Mouse (Mus musculus) gastrocnemius, postnatal 10 days (tissue): Measurements from ENCODE around the gene Fam83c. TPM values are rescaled to one million over a fixed set of nuclear protein-coding genes. Genes with fewer than 3 reads are reported as not detected.

ENCODE experiments used
- DNase-seq: peaks from one replicate; pipeline ENCODE4 v3.0.0; 2021; ENCODE audit warnings: mixed read lengths
- total RNA-seq, 2 experiments: library from RNA; stranded (reverse); gene quantifications; 2 replicates each; pipeline ENCODE4 v1.2.3; 2021

The Fam83c gene
- total RNA-seq, 2 experiments from 2014 or later: not detected

DNA sequence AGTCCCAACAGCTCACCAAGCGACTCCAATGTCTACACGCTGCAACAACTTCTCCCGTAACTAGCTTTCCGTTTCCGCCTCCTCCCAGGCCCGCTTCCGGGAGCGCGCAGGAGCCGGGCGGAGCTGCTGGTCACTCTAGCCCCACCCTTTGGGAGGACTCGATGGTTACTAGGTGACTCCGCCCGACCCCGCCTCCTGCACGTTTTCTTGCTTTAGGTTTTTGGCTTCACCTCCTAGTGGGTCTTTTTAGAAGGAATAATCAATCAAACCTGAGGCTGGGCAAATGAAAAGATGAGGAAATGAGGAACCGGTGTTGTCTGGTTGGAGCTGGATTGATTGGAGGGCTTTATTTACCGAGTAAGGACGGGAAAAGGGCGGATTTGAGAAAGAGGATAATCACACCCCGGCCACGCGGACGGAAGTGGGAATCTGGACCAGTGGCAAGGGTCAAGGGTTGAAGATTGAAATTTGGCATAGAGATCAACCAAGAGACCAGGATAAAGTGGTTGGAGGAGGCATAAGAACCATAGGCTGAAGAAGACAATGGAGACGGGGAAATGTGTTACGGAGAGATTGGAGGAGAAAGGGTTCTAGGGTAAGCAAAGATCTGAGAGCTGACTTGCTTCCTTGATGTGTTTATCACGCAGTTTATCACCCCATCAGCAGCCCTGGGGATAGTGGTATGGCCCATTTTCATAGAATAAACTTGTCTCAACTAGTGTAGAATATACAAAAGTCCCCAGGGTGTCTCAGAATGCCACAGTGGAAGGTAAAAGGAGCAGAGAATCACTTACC lies 7.8 kb downstream of the Fam83c start, which contains the start of gene Eif6:
Gene Eif6 (minus strand): TSS at position 296 of the 795 bp plus-strand sequence.
- peak; percentile 74 for DNase-seq

DNA sequence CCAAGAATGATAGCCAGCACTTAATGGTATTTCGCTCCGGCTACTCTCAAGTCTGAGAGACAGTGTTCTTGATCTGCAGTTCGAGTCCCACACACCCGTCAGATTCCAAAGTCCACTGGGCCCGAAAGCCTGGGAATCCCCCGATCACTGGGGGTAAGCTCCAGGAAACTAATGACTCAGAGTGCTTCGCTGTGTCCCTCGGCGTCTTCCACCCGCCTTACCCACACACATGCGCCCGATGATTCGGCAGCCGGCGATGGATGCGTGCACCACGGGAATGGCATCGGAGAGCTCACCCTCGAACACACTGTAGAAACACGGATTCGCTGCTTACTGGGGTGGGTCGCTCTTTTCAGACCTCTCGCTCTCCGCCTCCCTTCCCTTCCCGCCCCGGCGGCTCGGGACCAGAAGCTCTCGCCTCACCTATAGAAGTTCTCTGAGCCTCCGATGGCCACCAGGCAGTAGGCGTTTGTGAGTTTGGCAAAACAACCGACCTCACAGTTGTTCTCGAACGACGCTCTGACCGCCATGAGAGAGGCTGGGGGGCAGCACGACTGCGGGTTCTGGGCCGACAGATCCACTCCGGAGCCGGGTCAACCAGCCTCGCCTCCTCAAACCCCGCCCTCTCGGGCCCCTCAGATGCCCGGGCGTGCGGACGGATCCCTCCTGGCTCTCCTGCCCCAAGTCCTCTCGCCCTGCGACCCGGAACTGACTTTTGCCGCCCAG lies 8.6 kb downstream of the Fam83c start:
- no peak for DNase-seq

DNA sequence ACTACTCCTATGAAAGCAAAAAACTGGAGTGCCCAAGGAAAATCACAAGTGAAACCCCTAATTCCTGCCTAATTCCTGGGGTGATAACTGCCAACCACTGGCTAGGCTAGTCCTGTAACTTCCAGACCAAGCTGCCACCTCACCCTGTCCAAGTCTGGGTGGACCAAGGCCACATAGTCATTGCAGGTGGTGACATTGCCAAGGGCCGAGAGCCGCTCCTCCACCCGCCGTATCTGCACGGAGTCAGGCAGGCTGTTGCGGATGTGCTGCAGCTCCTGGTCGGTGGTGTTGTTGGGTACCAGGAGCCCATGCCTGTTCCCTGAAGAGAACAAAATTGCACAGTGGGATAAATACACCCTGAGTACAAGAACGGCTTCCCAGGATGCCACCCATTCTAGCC lies 10.9 kb downstream of the Fam83c start:
- no peak for DNase-seq

DNA sequence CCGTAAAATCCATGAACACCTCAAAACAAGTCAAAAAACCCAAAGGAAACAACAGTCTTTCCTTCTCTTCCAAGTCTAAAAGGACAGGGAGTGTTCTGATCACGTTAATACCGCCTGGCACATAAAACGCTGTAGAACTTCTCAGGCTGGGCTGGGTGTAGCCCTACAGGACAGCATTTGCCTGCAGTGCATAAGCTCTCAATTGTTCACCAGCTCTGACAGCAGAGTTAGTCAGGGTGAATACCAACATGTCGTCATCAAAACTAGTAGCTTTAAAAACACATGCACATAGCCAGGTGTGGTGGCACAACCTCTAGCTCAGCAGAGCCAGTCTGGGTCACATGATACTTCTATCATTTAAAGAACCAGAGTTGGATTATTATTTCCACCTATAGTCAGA lies 13.9 kb downstream of the Fam83c start:
- no peak for DNase-seq

DNA sequence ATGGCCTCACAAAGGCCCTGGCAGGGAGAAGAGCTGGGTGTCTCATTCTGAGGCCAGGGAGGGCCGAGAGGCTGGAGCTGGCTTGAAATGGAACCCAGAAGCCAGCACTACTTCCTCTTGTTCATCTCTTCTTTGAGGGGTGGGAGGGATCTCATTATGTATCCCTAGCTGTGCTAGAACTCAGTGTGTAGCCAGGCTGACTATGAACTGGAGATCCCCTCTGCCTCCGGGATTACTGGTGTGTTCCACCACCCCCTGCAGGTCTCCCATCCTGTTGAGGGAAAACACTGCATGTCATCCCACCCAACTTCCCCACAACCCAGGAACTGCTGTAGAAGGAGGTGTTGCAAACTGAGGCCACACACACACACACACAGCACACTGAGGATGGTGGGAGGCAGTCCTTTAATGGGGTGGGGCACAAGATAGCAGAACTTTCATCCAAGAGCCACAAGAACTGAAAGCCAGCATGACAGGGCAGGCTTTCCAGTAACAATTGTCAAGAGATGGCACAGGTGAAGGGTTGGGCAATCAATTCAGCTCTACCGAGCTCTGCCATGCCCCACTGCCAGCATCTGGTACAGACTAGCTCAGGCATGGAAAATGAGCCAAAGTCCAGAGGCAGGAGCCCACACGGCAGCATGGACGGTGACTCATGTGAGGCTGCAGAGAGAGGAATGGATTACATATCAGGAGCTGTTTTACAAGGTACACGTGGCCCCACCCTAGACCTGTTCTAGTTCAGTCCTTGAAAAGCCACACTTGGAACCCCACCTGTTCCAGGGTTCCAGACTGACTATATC lies 15.0 kb downstream of the Fam83c start:
- no peak for DNase-seq

DNA sequence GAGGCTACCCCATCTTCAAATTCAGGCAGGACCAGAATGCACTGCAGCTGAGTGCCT lies 15.4 kb downstream of the Fam83c start, which contains the start of gene BC029722:
Gene BC029722 (minus strand): TSS at position 35 of the 57 bp plus-strand sequence.
- DNase-seq: no peak

DNA sequence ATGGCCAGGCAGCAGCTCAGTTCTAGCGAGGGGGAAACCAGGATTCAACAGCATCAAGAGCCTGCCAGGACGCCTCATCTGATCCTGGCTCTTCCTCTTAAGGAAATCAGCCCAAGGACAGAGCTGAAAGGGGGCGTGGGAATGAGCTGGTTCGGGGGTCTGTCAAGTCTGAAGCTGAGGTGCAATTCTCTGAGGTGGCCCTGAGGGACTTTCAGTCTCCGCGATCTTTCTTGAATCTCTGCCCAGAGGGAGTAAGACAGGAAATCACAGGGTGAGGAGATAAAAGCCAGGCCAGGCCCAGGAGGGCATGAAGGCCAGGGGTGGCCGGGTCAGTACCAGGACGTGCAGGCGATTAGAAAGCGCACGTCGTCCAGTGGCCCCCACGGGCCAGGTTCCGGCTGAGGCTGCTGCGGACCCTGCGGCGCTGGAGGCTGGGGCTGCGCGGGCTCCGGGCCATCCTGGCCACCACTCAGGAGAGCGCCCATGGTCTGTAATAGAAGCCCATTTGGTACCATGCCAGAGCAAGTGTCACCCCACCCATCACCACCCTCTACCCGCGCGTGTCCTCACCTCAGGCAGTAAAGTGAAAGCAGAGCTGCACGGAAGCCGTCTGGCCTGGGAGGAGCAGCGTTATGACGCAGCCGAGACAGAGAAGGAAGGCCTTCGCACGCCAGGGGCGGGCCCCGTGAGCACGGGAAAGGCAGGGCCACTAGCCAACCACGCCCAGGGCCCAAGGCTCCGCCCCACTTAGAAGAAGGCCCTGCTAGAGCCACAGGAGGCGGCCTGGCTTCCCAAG lies 15.9 kb downstream of the Fam83c start:
- peak; percentile 96 for DNase-seq

DNA sequence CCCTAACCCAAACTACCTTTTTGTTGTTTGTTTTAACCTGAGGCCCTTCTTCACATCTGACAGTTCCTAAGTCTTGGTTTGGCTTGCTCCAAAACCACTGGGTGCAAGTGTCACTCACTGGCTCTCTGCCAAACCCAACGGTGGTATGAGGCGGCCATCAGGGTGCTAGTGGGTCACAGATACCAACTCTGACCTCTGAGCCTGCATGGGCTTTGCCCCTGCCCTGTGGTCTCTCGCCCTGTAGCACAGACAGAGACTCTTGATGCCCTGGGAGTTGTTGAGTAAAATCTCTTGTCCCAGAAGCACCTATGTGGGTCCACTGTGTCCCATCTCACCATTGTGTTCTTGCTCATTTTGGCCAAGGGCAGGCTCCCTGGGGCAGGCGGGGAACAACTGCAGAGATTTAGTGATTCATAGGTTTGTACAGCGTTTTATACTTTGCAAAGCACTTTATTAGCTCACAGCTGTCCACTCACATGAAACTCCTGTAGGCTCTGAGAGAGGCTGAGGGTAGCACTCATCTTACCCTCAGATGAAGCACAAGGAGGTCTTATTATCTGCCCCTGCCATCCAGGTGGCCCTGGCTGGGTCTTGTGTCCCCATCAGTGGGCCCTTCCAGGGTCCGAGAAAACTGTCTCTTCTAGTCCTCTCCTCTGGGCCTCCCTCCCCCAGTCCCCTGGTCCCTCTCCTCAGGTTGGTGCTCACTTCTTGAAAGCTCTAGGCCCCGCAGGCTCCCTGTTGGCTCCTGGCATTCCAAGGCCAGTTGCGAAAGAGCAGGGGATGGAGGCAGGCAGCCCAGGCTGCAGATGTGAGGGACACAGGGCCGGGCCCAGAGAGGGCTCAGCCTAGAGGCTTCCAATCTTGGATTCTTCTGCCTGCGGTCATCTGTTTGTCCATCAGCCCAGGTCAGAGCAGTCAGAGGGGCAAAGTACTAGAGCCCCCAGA lies 17.1 kb downstream of the Fam83c start:
- DNase-seq: no peak

DNA sequence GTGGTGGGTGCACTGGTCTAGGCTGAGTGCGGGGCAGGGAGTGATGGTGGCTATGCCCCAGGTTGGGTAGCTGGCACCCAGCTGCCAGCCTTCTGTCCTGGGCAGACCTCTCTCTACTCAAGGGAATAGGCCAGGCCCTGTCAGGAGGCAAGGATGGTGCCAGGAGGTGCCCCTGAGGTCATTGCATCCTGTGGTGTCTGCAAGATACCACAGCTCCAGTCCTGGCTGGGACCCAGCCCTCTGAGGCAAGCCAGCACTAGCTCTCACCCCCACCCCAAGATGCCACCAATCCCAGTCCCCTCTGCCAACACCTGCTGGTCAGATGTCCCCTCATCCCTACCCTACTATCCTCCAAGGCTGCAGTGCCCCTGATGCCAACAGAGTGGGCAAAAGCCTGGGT lies 18.5 kb downstream of the Fam83c start:
- no peak for DNase-seq

DNA sequence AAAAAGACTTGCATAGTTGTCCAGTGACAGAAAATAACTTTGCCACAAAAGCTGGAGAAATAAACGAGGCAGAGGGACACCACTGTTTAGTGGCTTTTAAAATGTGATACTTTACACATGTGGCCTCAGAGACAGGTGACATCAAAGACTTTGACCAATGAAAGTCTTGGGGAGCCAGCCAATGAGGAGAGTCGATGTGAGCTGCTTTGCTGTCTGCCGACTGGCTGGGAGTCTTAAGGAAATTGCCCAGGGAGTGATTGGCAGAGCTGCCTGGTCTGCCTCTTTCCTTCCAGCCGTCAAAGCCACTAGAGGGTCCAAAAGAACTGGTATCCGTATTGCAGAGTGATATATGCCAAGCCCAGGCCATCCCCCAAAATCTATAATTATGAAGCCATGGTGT lies 19.8 kb downstream of the Fam83c start:
- DNase-seq: no peak

DNA sequence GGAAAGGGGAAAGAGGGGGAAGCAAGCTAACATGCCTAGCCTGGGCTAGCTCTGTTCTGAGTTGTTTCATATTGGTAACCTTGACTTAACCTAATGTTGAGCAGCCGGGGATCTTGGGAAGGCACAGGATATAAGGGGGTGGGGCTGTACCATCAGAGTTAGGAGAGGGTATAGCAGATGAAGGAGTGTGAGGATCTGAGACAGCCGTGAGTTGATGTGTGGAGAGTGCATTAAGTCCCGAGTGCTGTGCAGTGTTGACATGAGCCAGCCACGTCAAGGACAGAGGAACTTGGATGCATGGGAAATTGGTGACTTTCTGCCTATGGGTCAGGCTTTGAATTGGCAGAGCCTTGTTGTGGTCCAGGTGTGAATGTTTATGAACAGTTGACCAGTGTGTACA lies 22.0 kb downstream of the Fam83c start:
- no peak for DNase-seq

DNA sequence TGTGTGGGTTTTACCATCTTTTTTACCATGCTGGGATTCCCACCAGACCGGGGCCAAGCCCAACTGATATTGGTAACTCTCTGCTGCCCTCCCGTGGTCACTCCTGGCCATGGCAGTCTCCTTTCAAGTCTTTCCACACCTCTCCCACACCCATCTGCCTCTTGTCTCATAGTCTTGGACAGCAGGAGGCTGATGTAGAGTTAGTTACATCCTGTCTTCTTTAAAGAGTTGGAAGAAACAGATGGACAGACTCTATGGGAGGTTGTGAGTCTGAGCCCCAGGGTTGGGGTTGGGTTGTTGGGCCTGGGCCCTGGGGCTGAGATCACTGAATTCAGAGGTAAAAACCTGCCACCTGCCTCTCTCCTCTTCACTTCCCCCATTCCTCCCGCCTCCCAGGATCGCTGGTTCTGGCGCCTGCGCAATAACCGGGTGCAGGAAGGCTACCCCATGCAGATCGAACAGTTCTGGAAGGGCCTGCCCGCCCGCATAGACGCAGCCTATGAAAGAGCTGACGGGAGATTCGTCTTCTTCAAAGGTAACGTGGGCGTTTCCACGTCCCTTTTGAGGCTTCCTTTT lies 22.7 kb downstream of the Fam83c start:
- DNase-seq: peak; percentile 83

DNA sequence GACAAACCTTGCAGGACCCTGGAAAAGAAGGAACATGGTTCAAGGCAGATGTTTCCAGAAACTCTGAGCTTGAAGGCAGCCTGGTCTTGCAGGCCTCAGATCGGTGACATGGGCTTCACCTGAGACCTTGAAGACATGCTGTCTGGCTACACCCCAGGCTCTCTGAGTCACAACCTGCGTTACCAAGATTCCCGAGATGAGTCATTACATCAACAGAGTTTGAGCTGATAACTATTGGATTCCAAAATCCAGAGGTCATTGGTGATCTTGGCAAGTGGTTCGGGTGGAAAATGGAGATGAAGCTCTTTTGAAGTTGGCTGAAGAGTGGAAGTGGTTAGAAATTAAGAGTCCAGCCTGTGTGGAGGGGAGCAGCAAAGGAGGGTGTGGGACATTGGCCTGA lies 25.0 kb downstream of the Fam83c start:
- no peak for DNase-seq

DNA sequence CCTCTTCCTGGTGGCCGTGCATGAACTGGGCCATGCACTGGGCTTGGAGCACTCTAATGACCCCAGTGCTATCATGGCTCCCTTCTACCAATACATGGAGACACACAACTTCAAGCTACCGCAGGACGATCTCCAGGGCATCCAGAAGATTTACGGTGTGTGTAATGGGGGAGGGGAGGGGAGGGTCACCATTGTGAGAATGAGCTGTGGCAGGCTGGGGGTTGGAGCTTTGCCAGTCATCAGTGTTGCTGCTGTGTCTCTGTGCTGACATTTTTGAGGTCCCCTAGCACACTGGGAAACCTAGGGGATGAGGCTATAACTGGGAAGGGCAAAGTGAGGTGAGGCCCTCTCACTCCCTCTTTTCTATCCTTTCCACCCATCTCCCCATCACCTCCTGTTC lies 27.2 kb downstream of the Fam83c start:
- DNase-seq: no peak

DNA sequence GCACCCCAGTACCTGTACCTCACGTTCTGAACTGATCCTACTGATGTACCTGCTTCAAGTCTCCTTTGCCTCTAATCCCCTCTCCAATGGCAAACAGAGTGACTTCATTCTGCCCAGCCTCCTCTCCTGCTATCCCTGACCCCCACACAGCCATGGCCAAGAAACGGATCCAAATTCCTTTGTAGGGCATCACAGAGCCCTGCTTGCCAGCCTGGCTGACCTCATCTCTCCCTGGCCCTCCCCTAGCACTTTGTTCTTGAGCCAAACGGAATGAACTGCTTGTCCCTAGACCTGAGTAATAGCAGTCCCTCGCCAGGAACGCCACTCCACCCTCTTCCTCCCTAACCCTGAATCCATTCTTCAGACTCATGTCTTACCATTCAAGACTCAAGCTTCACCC lies 28.1 kb downstream of the Fam83c start:
- DNase-seq: no peak

DNA sequence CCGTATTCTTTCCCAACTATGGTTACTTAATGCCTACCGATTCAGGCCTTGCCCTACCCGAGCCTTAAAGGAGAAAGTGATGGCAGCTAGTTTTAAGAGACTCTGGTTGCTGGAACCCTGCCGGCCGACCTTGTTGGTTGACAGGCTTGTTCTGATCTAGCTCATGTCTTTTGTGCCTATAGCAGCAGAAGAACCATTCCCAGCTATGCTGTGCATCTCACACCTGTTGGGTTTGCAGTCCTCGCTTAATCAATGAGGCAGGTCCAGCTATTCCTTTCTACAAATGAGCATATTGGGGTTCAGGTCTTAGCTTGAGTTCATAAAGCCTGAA lies 28.8 kb downstream of the Fam83c start:
- DNase-seq: no peak

DNA sequence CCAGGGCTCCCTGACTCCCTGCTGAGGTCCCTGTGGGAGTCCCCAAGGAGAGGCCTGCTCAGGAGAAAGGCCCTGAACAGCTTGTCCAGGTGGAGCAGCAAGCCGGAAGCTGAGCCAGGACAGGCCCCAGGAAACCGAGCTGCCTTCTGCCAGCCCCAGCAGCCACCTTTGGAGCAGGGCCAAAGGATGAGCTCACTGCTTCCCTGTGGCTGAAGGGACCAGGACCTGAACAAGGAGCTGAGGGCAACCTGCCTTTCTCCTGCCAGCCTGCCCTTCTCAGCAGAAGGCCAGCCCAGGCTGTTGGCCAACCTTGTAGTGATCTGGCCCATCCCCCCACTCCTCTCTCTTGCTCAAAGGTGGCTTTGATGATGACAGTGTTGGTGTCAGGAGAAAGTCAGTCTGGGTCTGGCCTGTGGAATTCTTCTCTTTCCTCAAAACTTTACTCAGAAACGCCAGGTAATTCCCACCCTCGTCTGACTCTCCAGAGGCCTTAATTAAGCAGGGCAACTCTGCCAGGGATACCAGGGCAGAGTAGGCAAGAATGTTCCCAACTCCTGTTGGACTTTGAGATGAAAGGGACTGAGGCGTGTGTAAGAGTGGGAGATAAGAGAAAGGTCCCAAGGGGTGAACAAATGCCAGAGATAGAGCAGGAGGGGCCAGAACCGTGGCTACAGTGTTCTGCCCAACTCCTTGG lies 29.3 kb downstream of the Fam83c start:
- peak; percentile 52 for DNase-seq

DNA sequence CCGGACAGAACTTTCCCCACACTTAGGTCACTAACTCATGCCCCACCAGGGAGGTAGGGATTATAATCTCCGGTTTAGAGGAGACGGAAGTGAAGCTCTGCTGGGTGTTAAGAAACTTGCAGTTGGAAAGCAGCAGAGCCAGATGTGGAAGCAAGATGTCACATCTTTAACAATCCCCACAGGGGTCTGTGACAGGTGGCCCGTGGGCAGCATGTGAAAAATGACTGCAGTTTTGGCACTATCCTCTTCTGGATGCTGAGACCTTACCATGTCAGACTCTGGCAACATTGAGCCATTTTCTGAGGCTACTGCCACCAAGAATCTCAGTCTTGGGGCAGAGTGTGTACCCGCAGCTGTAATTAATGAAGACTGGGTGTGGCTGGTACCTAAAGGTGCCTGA lies 30.6 kb downstream of the Fam83c start:
- no peak for DNase-seq

DNA sequence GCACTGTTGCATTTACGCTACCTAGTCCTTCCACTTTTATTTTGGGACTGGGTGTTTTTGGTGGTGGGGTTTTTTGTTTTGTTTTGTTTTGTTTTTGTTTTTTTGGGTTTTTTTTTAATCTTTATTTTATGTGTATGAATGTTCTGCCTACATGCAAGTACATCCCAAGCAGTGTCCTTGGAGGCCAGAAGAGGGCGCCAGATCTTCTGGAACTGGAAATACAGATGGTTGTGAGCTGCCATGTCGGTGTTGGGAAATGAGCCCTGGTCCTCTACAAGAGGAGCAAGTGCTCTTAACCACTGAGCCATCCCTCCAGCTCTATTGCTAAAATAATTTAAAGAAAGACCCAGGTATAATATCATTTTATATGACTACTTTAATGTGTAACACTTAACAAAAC lies 31.9 kb downstream of the Fam83c start:
- DNase-seq: no peak

DNA sequence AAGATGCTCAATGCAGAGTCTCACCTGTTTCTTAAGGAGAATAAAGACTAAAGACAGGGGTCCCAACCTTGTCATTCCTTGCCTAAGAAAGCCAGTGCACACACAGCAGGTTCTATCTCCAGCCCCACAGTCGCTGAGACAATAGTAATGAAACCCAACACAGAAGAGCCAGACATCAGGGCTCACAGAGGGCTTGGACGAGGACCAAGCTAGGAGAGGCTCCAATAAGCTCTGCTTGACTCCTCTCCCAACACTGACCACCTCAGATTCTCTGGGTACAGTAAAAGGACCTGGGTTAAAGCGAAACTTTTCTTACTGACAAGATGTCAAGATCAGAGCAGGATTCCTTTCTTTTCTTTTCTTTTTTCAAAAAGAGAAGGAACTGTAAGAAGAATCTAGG lies 36.0 kb downstream of the Fam83c start:
- no peak for DNase-seq
